Mouse (Mus musculus) E14TG2a.4 (cell line): ENCODE results near the gene Slc40a1.

Experiments
- CTCF ChIP-seq: conservative IDR thresholded peaks from 2 replicates; pipeline ENCODE4 v1.5.1; 2014; ENCODE audit warnings: low read length
- POU5F1 ChIP-seq: IDR thresholded peaks from 2 replicates; pipeline ENCODE4 v1.6.1; 2014; ENCODE audit warnings: low read length, borderline replicate concordance

- TF ChIP-seq CTCF (no peak), POU5F1 (no peak)
Measured at GRCm38 (mm10) chr1:45924516-45924915, 1.8 kb downstream of the Slc40a1 start.
